Mouse (Mus musculus): Measurements from ENCODE around the gene Nlgn1. TPM values are rescaled to one million over a fixed set of nuclear protein-coding genes. Genes with fewer than 3 reads are reported as not detected.

Gene Nlgn1
- polyA plus RNA-seq, 1 experiment from 2014 or later: 0.92 TPM

DNA sequence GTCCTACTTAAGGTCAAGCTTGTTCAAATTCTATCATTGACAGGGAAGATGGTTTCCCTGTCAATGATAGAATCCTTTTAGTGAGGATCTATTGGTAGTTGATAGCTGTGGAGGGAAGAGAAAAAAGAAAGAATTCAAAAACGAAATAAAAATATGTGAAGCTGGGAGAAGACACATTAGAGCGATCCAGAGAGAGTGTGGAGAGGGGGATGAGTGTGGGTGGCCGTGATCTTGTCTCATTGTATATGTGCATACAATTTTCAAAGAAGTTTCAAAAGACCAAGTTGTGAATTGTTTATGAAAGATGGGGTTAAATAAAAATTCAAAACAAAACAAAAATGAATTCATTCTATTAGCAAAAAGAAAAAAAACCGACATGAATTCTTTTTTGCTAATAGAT is 568.6 kb downstream of the Nlgn1 start:
- H3K4me1 ChIP-seq (ENCODE audit: control insufficient read depth, insufficient read depth, low read length): no peaks in the 10 kb centered on the region
- whole genome bisulfite sequencing: 72% methylated on average over 4 of the region's 4 CpGs
- no peak overlapping the region for H3K4me3 ChIP-seq (ENCODE audit: low read length)
- no peak overlapping the region for H3K9ac ChIP-seq (ENCODE audit: low read length)
- no peaks in the 10 kb centered on the region for H3K9me3 ChIP-seq (replicated peaks; ENCODE audit: control insufficient read depth, low read length)
- no peak overlapping the region for H3K4me2 ChIP-seq (ENCODE audit: low read depth, low read length)
- H3K27me3 ChIP-seq (ENCODE audit: control insufficient read depth, insufficient read depth, low read length): no peaks in the 10 kb centered on the region
- ATAC-seq (replicated peaks; ENCODE audit: extremely low read depth, insufficient read depth, low FRiP score): no peak
- no peaks in the 10 kb centered on the region for H3K36me3 ChIP-seq (ENCODE audit: control insufficient read depth, insufficient read depth)
- H3K27ac ChIP-seq (ENCODE audit: low read length): no peak overlapping the region

GRCm38 (mm10) chr3:25757813-25758212 is 574.4 kb downstream of the Nlgn1 start:
- Histone ChIP-seq H3K27me3 (ENCODE audit: control insufficient read depth, insufficient read depth, low read length) (no peaks in the 10 kb centered on the region), H3K27ac (ENCODE audit: low read length) (no peak overlapping the region)
- 79% methylated on average over 2 of the region's 2 CpGs for WGBS

GRCm38 (mm10) chr3:25724111-25724510 is 608.1 kb downstream of the Nlgn1 start:
- Histone ChIP-seq H3K4me2 (ENCODE audit: low read depth, low read length) (no peak overlapping the region), H3K27me3 (ENCODE audit: control insufficient read depth, insufficient read depth, low read length) (no peaks in the 10 kb centered on the region), H3K9ac (ENCODE audit: low read length) (no peak overlapping the region), H3K9me3 (replicated peaks; ENCODE audit: control insufficient read depth, low read length) (no peaks in the 10 kb centered on the region), H3K36me3 (ENCODE audit: control insufficient read depth, insufficient read depth) (no peaks in the 10 kb centered on the region), H3K27ac (ENCODE audit: low read length) (no peak overlapping the region), H3K4me3 (ENCODE audit: low read length) (no peak overlapping the region), H3K4me1 (ENCODE audit: control insufficient read depth, insufficient read depth, low read length) (no peaks in the 10 kb centered on the region)
- ATAC-seq (replicated peaks; ENCODE audit: extremely low read depth, insufficient read depth, low FRiP score): no peak
- WGBS: 58% methylated on average over 1 of the region's 1 CpGs

More at GRCm38 (mm10) chr3:25757813-25758212, 574.4 kb downstream of the Nlgn1 start:
- Histone ChIP-seq H3K4me3 (ENCODE audit: low read length) (no peak overlapping the region), H3K4me1 (ENCODE audit: control insufficient read depth, insufficient read depth, low read length) (no peaks in the 10 kb centered on the region), H3K9ac (ENCODE audit: low read length) (no peak overlapping the region), H3K9me3 (replicated peaks; ENCODE audit: control insufficient read depth, low read length) (no peaks in the 10 kb centered on the region), H3K4me2 (ENCODE audit: low read depth, low read length) (no peak overlapping the region), H3K36me3 (ENCODE audit: control insufficient read depth, insufficient read depth) (no peaks in the 10 kb centered on the region)
- ATAC-seq (replicated peaks; ENCODE audit: extremely low read depth, insufficient read depth, low FRiP score): no peak

GRCm38 (mm10) chr3:25721464-25721863 is 610.8 kb downstream of the Nlgn1 start:
- no peaks in the 10 kb centered on the region for H3K4me1 ChIP-seq (ENCODE audit: control insufficient read depth, insufficient read depth, low read length)
- H3K9ac ChIP-seq (ENCODE audit: low read length): no peak overlapping the region
- no peaks in the 10 kb centered on the region for H3K36me3 ChIP-seq (ENCODE audit: control insufficient read depth, insufficient read depth)
- no peak for ATAC-seq (replicated peaks; ENCODE audit: extremely low read depth, insufficient read depth, low FRiP score)
- H3K9me3 ChIP-seq (replicated peaks; ENCODE audit: control insufficient read depth, low read length): no peaks in the 10 kb centered on the region
- H3K27ac ChIP-seq (ENCODE audit: low read length): no peak overlapping the region
- WGBS: 76% methylated on average over 5 of the region's 5 CpGs
- no peak overlapping the region for H3K4me3 ChIP-seq (ENCODE audit: low read length)
- no peak overlapping the region for H3K4me2 ChIP-seq (ENCODE audit: low read depth, low read length)
- H3K27me3 ChIP-seq (ENCODE audit: control insufficient read depth, insufficient read depth, low read length): no peaks in the 10 kb centered on the region

DNA sequence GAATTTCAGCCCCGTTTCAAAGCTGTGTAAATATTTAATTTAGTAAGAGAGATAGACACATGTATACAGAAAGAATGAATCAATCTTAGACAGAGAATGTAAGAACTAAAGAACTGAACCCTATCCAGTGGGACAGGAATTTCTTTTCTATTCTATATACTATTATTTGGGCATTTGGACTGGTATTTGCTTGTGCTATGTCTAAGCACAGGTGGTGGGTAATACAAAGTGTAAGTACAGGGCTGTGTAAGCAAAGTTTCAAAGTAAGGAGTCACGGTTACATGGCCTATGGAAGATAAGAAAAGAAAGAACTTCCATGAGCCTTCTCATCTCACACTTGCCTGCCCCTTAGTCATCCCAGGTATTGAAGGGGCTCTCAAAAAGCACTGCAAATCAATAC is 624.9 kb downstream of the Nlgn1 start:
- Histone ChIP-seq H3K9ac (ENCODE audit: low read length) (no peak overlapping the region), H3K4me1 (ENCODE audit: control insufficient read depth, insufficient read depth, low read length) (no peaks in the 10 kb centered on the region), H3K27ac (ENCODE audit: low read length) (no peak overlapping the region), H3K4me3 (ENCODE audit: low read length) (no peak overlapping the region), H3K9me3 (replicated peaks; ENCODE audit: control insufficient read depth, low read length) (no peaks in the 10 kb centered on the region), H3K4me2 (ENCODE audit: low read depth, low read length) (no peak overlapping the region), H3K27me3 (ENCODE audit: control insufficient read depth, insufficient read depth, low read length) (no peaks in the 10 kb centered on the region), H3K36me3 (ENCODE audit: control insufficient read depth, insufficient read depth) (no peaks in the 10 kb centered on the region)
- 67% methylated on average over 2 of the region's 2 CpGs for WGBS
- no peak for ATAC-seq (replicated peaks; ENCODE audit: extremely low read depth, insufficient read depth, low FRiP score)

DNA sequence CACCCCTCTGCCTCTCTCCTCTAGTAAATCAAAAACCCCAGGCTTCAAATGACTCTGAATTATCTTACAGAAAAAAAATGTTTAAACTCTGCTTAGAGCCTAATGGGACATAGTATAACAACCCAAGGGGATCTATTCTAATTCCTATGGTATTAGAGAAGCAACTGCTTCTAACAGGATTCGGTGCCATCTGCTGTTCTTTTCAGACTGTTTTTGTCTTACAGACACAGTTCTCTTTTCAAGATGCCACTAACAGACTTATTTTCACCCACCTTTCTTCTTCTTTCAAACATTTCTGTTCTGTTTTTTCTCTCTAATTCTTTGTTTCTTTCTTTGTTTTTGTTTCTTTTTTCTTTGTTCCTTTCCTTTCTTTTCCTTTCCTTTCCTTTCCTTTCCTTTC is 635.0 kb downstream of the Nlgn1 start:
- Histone ChIP-seq H3K27ac (ENCODE audit: low read length) (no peak overlapping the region), H3K4me2 (ENCODE audit: low read depth, low read length) (no peak overlapping the region), H3K4me1 (ENCODE audit: control insufficient read depth, insufficient read depth, low read length) (no peaks in the 10 kb centered on the region), H3K9ac (ENCODE audit: low read length) (no peak overlapping the region), H3K27me3 (ENCODE audit: control insufficient read depth, insufficient read depth, low read length) (no peaks in the 10 kb centered on the region), H3K9me3 (replicated peaks; ENCODE audit: control insufficient read depth, low read length) (no peaks in the 10 kb centered on the region), H3K4me3 (ENCODE audit: low read length) (no peak overlapping the region), H3K36me3 (ENCODE audit: control insufficient read depth, insufficient read depth) (no peaks in the 10 kb centered on the region)
- 74% methylated on average over 1 of the region's 1 CpGs for WGBS
- no peak for ATAC-seq (replicated peaks; ENCODE audit: extremely low read depth, insufficient read depth, low FRiP score)

GRCm38 (mm10) chr3:25688789-25689464 is 643.3 kb downstream of the Nlgn1 start:
- no peak overlapping the region for H3K4me2 ChIP-seq (ENCODE audit: low read depth, low read length)
- no peaks in the 10 kb centered on the region for H3K9me3 ChIP-seq (replicated peaks; ENCODE audit: control insufficient read depth, low read length)
- no peak overlapping the region for H3K4me3 ChIP-seq (ENCODE audit: low read length)
- 56% methylated on average over 6 of the region's 6 CpGs for WGBS
- H3K4me1 ChIP-seq (ENCODE audit: control insufficient read depth, insufficient read depth, low read length): no peaks in the 10 kb centered on the region
- H3K27me3 ChIP-seq (ENCODE audit: control insufficient read depth, insufficient read depth, low read length): no peaks in the 10 kb centered on the region
- H3K27ac ChIP-seq (ENCODE audit: low read length): no peak overlapping the region
- ATAC-seq (replicated peaks; ENCODE audit: extremely low read depth, insufficient read depth, low FRiP score): no peak
- H3K36me3 ChIP-seq (ENCODE audit: control insufficient read depth, insufficient read depth): no peaks in the 10 kb centered on the region
- no peak overlapping the region for H3K9ac ChIP-seq (ENCODE audit: low read length)

DNA sequence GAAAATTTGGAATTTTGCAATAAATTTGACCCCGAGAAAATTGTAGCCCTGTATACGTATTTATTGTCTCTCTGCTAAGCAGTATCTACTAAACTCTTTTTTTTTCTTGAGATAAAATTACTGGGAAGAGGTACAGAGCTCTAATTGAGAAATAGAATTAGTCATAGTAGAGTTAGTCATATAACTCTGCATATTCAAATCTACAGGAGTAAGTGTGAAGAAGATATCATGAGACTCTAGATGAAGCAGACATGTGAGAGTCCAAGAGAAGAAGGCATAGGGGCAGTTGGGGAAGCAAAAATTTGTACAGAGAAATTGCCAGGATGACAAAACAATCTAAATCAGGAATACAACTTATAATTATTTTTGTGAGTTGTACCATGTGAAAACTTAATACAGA is 648.6 kb downstream of the Nlgn1 start:
- WGBS: 73% methylated on average over 2 of the region's 2 CpGs
- Histone ChIP-seq H3K4me2 (ENCODE audit: low read depth, low read length) (no peak overlapping the region), H3K4me1 (ENCODE audit: control insufficient read depth, insufficient read depth, low read length) (no peaks in the 10 kb centered on the region), H3K9me3 (replicated peaks; ENCODE audit: control insufficient read depth, low read length) (no peaks in the 10 kb centered on the region), H3K27ac (ENCODE audit: low read length) (no peak overlapping the region), H3K4me3 (ENCODE audit: low read length) (no peak overlapping the region), H3K36me3 (ENCODE audit: control insufficient read depth, insufficient read depth) (no peaks in the 10 kb centered on the region), H3K9ac (ENCODE audit: low read length) (no peak overlapping the region), H3K27me3 (ENCODE audit: control insufficient read depth, insufficient read depth, low read length) (no peaks in the 10 kb centered on the region)
- ATAC-seq (replicated peaks; ENCODE audit: extremely low read depth, insufficient read depth, low FRiP score): no peak

DNA sequence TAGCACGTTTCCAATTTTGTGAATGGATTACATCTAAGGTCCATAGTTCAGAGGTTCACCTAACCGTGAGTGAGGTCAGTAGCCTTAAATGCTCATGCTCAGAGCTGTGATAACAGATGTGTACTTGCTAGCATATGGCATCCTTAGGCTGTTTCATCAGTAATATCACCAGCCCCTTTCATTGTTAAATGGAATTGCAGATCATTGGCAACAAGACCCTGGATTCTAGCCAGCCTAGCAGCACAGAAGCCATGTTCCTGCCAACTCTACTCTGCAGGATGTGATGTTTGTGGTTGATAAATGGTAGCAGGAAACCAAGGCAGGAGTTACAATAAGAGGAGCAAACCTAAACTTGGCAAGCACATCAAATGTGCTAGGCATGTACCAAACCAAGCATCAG is 652.9 kb downstream of the Nlgn1 start:
- H3K9ac ChIP-seq (ENCODE audit: low read length): no peak overlapping the region
- H3K9me3 ChIP-seq (replicated peaks; ENCODE audit: control insufficient read depth, low read length): no peaks in the 10 kb centered on the region
- H3K4me1 ChIP-seq (ENCODE audit: control insufficient read depth, insufficient read depth, low read length): no peaks in the 10 kb centered on the region
- H3K36me3 ChIP-seq (ENCODE audit: control insufficient read depth, insufficient read depth): no peaks in the 10 kb centered on the region
- H3K27ac ChIP-seq (ENCODE audit: low read length): no peak overlapping the region
- H3K4me2 ChIP-seq (ENCODE audit: low read depth, low read length): no peak overlapping the region
- no peaks in the 10 kb centered on the region for H3K27me3 ChIP-seq (ENCODE audit: control insufficient read depth, insufficient read depth, low read length)
- no peak for ATAC-seq (replicated peaks; ENCODE audit: extremely low read depth, insufficient read depth, low FRiP score)
- 53% methylated on average over 2 of the region's 2 CpGs for WGBS
- H3K4me3 ChIP-seq (ENCODE audit: low read length): no peak overlapping the region
